Mouse (Mus musculus) kidney, embryonic 14.5 days (tissue): ENCODE measurements around the gene Tcea2. TPM values are rescaled to one million over a fixed set of nuclear protein-coding genes. Genes with fewer than 3 reads are reported as not detected.

Experiments used
- ATAC-seq: fragments of 200-750 bp; cut with Nextera tagmentation; 2 replicates; pipeline ENCODE4 v1.8.0; 2017; ENCODE audit warnings: moderate number of reproducible peaks, mild to moderate bottlenecking, moderate TSS enrichment, moderate library complexity; ENCODE audit not compliant: low FRiP score, low TSS enrichment
- H3K27ac ChIP-seq: fragments of 300-500 bp; sonication (generic); 2 replicates; pipeline ENCODE4 v1.5.1; 2014; ENCODE audit warnings: low read depth, mild to moderate bottlenecking, low read length, moderate library complexity, mixed read lengths
- H3K27me3 ChIP-seq: fragments of 300-500 bp; sonication (generic); 2 replicates; pipeline ENCODE4 v1.6.1; 2014; ENCODE audit warnings: mild to moderate bottlenecking, low read length; ENCODE audit not compliant: control insufficient read depth, insufficient read depth
- H3K36me3 ChIP-seq: fragments of 300-500 bp; sonication (generic); 2 replicates; pipeline ENCODE4 v1.6.1; 2014; ENCODE audit warnings: low read length, mixed read lengths; ENCODE audit not compliant: control insufficient read depth, insufficient read depth
- H3K4me1 ChIP-seq: fragments of 300-500 bp; sonication (generic); 2 replicates; pipeline ENCODE4 v1.6.1; 2014; ENCODE audit warnings: low read length, mixed read lengths; ENCODE audit not compliant: control insufficient read depth, insufficient read depth
- H3K4me2 ChIP-seq: fragments of 300-500 bp; sonication (generic); replicated peaks from 2 replicates; pipeline ENCODE4 v1.6.1; 2014; ENCODE audit warnings: low read depth, mild to moderate bottlenecking, low read length
- H3K4me3 ChIP-seq: fragments of 300-500 bp; sonication (generic); 2 replicates; pipeline ENCODE4 v1.5.1; 2014; ENCODE audit warnings: mild to moderate bottlenecking, low read length
- H3K9ac ChIP-seq: fragments of 300-500 bp; sonication (generic); 2 replicates; pipeline ENCODE4 v1.6.1; 2014; ENCODE audit warnings: low read depth, mild to moderate bottlenecking, low read length, moderate library complexity
- H3K9me3 ChIP-seq: fragments of 300-500 bp; sonication (generic); 2 replicates; pipeline ENCODE4 v1.6.1; 2016; ENCODE audit warnings: low read length; ENCODE audit not compliant: control insufficient read depth
- WGBS: fragments of 180-500 bp; shearing (Covaris S2); extraction: QIAGEN DNeasy Blood & Tissue Kit; methylation state at CpG from one replicate; pipeline ENCODE4 v1.1.7; 2014; 5-methylcytosine and 5-hydroxymethylcytosine counted together
- polyA plus RNA-seq: library from polyadenylated mRNA; unstranded; fragments of >200 nt; fragmentation: Nextera tagmentation; extraction: Ambion mirVana; gene quantifications from 2 replicates; pipeline ENCODE4 v1.2.1, GENCODE M21; 2014

Tcea2 gene
- polyA plus RNA-seq, 1 experiment from 2014 or later, result 24.8 TPM

DNA sequence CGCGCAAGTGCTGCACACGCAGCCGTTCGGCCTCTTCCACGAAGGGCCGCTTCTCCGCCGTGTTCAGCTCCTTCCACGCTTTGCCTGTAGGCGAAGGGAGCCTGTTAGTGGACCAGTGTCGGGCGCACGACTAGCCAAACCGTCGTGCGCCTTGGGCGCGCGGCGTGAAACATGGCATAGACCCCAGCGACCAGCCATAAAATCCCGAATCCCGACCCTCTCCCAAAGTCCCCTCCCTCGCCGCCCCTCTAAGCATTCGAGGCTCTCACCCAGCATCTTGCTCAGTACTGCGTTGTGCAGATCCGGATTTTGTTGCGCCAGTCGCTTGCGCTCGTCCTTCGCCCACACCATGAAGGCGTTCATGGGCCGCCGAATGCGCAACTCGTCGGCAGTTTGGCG is 9.2 kb upstream of the Tcea2 start:
- peak overlapping the region; percentile 44; the same call in 1 of the 2 replicates for H3K9ac ChIP-seq
- H3K4me1 ChIP-seq, result peaks cover 17% of the 10 kb centered on the region
- no peak for ATAC-seq
- no peaks in the 10 kb centered on the region for H3K36me3 ChIP-seq
- under 1% methylated on average over 41 of the region's 41 CpGs for WGBS
- peak overlapping the region; percentile 52 for H3K4me3 ChIP-seq
- peaks cover 47% of the 10 kb centered on the region for H3K27me3 ChIP-seq
- H3K4me2 ChIP-seq, result peak overlapping the region; percentile 66
- peak overlapping the region; percentile 65 for H3K27ac ChIP-seq
- H3K9me3 ChIP-seq, result no peaks in the 10 kb centered on the region

DNA sequence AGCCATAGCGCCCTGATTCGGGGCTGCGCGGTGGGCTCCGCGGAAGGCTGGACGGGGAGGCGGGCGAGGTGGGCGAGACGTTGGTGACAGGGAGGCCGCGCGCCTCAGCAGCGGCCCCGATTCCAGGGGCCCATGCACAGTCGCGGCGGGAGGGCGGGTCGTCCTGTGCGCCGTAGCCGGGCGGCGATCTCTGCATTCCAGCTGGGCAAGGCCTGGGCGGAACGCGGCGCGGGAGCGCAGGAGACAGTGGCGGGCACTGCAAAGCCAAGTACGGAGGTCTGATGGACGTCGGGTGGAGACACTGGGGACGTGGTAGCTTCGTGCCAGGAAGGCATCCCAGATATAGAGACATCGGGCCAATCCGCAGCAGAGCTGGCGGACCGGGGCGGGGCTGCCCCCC is 8.8 kb upstream of the Tcea2 start, which contains the start of gene Sox18:
Gene Sox18, minus strand, starts transcription at position 315 of the 400 bp plus-strand sequence.
- H3K4me1 ChIP-seq, result peaks cover 17% of the 10 kb centered on the region
- ATAC-seq, result peak; percentile 18; the same call in 1 of the 2 replicates

DNA sequence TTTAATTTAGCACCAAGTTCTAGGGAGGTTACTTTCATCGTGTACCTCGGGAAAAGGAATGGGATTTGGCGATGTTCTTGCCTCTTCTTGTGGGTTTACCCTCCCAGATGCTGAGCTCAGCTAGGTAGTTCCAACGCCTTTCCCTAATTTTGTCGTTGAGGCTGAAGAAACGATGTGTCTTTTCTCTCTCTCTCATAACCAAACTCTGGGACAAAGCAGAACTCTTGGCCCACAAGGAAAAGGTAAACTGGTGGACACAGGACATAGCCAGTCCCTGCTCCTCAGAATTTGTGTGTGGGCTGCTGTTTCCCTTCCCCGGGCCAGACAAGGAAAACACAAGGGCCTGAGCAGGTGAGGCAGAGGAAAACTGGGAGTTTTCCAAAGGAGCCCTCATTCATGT is 8.1 kb upstream of the Tcea2 start:
- Histone ChIP-seq H3K9me3 (no peaks in the 10 kb centered on the region), H3K27me3 (peaks cover 47% of the 10 kb centered on the region), H3K9ac (no peak overlapping the region), H3K36me3 (no peaks in the 10 kb centered on the region), H3K4me3 (peak overlapping the region; percentile 52), H3K4me1 (peaks cover 17% of the 10 kb centered on the region), H3K4me2 (no peak overlapping the region), H3K27ac (no peak overlapping the region)
- ATAC-seq, result no peak
- 30% methylated on average over 7 of the region's 7 CpGs for WGBS

More for the DNA sequence above, 8.8 kb upstream of the Tcea2 start, which contains the start of gene Sox18:
- H3K4me3 ChIP-seq, result peak within 1 kb of the TSS; percentile 52
- H3K27me3 ChIP-seq, result peaks cover 47% of the 10 kb centered on the region
- no peaks in the 10 kb centered on the region for H3K36me3 ChIP-seq
- WGBS, result 1% methylated on average over 39 of the region's 43 CpGs
- H3K27ac ChIP-seq, result peak within 1 kb of the TSS; percentile 65
- no peaks in the 10 kb centered on the region for H3K9me3 ChIP-seq
- H3K4me2 ChIP-seq, result peak within 1 kb of the TSS; percentile 66
- peak within 1 kb of the TSS; percentile 44; the same call in 1 of the 2 replicates for H3K9ac ChIP-seq

DNA sequence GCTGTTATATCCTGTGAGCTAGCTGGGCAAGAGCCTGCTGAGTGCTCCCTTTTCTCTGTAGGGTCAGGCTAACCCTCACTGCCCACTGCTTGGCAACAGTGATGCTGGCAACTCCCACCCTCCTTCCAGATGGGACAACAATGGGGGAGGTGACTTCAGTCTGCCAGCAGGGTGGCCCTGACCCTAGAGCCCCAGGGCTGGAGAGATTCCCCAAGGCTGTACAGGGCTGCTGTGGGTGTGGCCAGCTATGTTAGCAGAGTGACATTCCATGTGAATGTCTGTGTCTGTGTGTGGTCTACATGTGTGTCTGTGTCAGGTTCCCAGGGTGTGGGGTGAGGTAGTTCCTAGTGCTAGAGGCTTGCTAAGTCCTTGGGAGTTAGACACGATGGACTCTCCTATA is 6.6 kb upstream of the Tcea2 start:
- 70% methylated on average over 1 of the region's 1 CpGs for WGBS
- H3K4me3 ChIP-seq, result no peak overlapping the region
- no peak overlapping the region for H3K4me2 ChIP-seq
- no peak overlapping the region for H3K27ac ChIP-seq
- H3K4me1 ChIP-seq, result peaks cover 17% of the 10 kb centered on the region
- H3K9ac ChIP-seq, result no peak overlapping the region
- H3K27me3 ChIP-seq, result peaks cover 47% of the 10 kb centered on the region
- H3K9me3 ChIP-seq, result no peaks in the 10 kb centered on the region
- no peaks in the 10 kb centered on the region for H3K36me3 ChIP-seq
- peak; percentile 18; the same call in 1 of the 2 replicates for ATAC-seq

DNA sequence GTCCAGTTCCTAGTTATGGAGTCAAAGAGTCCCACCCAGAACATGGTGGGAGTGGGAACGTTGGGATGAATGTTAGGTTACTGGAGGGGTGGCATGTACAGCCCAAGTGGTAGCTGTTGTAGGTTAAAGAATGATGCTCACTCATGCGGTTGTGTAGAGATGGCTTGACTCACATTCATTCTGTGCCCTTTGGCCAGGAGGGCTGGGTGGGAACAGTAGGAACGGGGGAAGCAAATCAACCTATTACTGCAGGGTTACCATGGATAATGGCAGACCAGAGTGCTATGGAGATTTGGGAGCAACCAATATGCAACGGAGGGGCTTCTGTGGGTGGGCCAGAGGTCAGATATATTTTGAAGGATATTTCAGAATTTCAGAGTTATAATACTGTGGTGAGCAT is 5.2 kb upstream of the Tcea2 start:
- WGBS, result 85% methylated on average over 4 of the region's 4 CpGs
- Histone ChIP-seq H3K4me2 (no peak overlapping the region; the same call in 1 of the 2 replicates), H3K27ac (no peak overlapping the region), H3K4me3 (no peak overlapping the region), H3K27me3 (peaks cover 38% of the 10 kb centered on the region), H3K9ac (no peak overlapping the region), H3K9me3 (no peaks in the 10 kb centered on the region), H3K36me3 (no peaks in the 10 kb centered on the region), H3K4me1 (peaks cover 22% of the 10 kb centered on the region)
- no peak for ATAC-seq

DNA sequence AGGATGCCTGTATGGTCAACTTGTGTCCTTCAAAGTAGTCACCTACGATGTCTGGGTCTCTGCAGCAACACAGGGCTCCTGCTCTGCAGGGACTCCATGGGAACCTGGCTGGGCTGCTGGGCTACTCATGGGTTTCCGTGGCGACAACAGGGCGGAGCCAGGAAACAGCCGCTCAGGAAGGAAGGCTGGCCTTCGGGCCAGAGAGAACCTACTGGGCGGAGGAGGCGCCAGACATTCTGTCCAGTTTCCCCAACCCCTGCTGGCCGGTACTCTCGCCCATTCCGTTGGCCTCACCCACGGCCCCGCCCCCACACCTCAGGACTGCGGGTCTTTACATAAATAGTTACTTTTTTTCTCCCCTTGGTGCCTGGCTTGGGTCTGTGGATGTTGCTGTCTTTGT is 4.7 kb upstream of the Tcea2 start:
- peak overlapping the region; percentile 23 for H3K4me3 ChIP-seq
- H3K4me2 ChIP-seq, result peak overlapping the region; percentile 44
- ATAC-seq, result peak; percentile 32
- no peaks in the 10 kb centered on the region for H3K9me3 ChIP-seq
- no peaks in the 10 kb centered on the region for H3K36me3 ChIP-seq
- peak overlapping the region; percentile 37; the same call in 1 of the 2 replicates for H3K9ac ChIP-seq
- H3K27ac ChIP-seq, result peak overlapping the region; percentile 31; the same call in 1 of the 2 replicates
- H3K27me3 ChIP-seq, result peaks cover 33% of the 10 kb centered on the region
- peaks cover 22% of the 10 kb centered on the region for H3K4me1 ChIP-seq
- WGBS, result under 1% methylated on average over 14 of the region's 14 CpGs

DNA sequence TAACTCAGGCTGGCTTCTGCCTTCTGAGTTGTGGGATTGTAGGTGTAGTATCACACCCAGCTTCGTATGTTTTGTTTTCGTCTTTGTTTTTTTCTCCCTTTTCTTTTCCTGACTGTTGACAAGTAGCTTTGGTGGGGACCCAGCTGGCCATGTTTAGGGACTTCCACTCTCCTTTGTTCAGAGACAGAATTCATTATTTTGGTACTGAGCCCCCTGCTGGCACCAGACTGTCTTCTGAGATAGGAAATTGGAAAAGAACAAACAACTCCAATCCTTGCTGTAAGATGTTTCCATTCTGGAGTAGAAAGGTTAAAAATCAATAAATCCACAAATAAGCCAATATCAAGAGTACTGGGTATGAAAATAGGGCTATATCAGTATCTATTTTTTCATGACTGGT is 3.7 kb upstream of the Tcea2 start:
- Histone ChIP-seq H3K27ac (peak overlapping the region; percentile 31; the same call in 1 of the 2 replicates), H3K4me3 (no peak overlapping the region), H3K9me3 (no peaks in the 10 kb centered on the region), H3K27me3 (peaks cover 23% of the 10 kb centered on the region), H3K4me1 (peaks cover 17% of the 10 kb centered on the region), H3K4me2 (no peak overlapping the region), H3K36me3 (no peaks in the 10 kb centered on the region), H3K9ac (no peak overlapping the region)
- 64% methylated on average over 2 of the region's 2 CpGs for WGBS
- no peak for ATAC-seq

DNA sequence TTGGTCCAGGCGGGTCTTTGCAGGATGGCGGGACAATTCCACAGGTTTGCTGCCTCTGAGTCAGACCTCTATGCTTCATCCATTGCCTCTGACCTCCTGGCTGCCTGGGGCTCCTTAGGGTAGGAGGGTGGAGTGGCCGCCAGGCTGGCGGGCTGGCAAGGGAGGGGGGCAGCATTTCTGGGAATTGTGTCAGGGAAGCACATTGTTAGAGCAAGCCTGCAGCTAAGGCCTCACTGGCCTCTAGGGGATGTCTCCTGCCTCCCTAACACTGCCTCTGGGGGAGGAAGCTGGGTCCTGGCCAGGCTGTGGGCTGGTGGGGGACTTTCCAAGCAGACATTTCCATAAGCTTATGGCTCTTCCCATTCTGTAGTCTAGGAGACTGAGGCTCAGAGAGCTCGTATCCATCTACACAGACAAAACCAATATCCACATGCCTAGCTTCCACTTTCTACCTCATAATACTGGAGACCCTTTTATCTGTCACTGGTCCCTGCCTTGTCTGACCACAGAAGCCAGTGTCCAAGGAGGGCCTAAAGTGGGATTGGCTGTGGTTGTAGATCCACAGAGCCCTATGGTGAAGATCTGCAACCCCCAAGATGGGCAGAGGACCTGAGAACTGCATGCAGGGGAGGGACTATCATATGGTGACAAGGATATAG is 2.9 kb upstream of the Tcea2 start:
- Histone ChIP-seq H3K27ac (peak overlapping the region; percentile 5; the same call in 1 of the 2 replicates), H3K4me3 (no peak overlapping the region), H3K9me3 (no peaks in the 10 kb centered on the region), H3K4me1 (peaks cover 15% of the 10 kb centered on the region), H3K36me3 (no peaks in the 10 kb centered on the region), H3K4me2 (no peak overlapping the region), H3K27me3 (peaks cover 15% of the 10 kb centered on the region), H3K9ac (no peak overlapping the region)
- 76% methylated on average over 5 of the region's 5 CpGs for WGBS
- no peak for ATAC-seq

DNA sequence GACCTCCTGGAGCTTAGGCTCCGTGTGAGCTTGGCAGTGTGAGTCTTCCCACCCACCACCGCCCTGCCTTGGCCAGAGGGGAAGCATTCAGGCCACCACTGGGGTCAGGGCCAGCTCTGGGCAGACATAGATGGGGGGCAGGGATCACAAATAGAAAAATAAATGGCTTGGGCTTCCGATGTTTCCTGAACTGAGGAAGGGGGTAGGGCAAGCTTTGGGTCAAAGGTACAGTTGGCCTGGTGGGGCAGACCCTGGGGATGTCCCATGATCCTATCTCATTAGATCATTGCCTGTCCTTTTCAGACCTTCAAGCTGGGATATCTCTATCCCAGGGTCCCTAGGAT is 2.4 kb upstream of the Tcea2 start:
- 58% methylated on average over 3 of the region's 3 CpGs for whole genome bisulfite sequencing
- no peak for ATAC-seq
- Histone ChIP-seq H3K27ac (0 out of 2 replicates have a peak overlapping the region, but pooled peaks have one; percentile 24), H3K36me3 (no peaks in the 10 kb centered on the region), H3K4me3 (no peak overlapping the region), H3K4me2 (no peak overlapping the region), H3K4me1 (peaks cover 15% of the 10 kb centered on the region), H3K9me3 (no peaks in the 10 kb centered on the region), H3K27me3 (peaks cover 10% of the 10 kb centered on the region), H3K9ac (no peak overlapping the region)
